28 mouse cellular contexts compared by ENCODE assay signal in the genomic region with DNA sequence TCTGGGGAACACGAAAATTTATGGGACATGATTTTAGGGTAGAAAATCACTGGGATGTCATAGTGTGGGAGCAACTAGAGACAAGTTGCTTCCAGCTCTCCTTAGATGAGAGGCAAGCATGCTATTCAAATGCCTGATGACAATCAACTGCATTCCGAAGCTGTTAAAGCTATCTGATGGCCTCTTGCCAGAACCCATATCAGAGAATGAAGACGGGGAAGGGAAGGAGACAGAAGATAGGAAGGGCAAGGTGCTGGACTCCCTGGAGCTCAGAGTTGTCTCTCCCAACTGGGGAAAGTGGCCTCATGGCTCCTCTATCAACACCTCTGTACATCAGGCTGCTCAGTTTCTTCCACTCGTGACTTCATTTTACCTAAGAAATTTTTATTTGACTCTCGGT.
"Had no signal": no experiment of that assay in that cellular context is flagged by ENCODE, and none has a peak within 500 bp of the region (broad histone marks: within the 10 kb centered on the region; RNA-seq: fewer than 3 reads in every experiment).

No protein-coding gene starts in this region.

- H3K4me3 ChIP-seq: limb, embryonic 10.5 days; limb, embryonic 12.5 days; limb, embryonic 13.5 days; limb, embryonic 15.5 days; liver, embryonic 12.5 days; liver, embryonic 13.5 days; liver, embryonic 15.5 days; lung, embryonic 15.5 days; megakaryocyte, embryonic 14.5 days; midbrain, embryonic 10.5 days; midbrain, embryonic 12.5 days; midbrain, embryonic 13.5 days; midbrain, embryonic 15.5 days; myocyte; neural tube, embryonic 12.5 days had no signal

- H3K4me1 ChIP-seq: limb, embryonic 12.5 days; limb, embryonic 15.5 days; midbrain, embryonic 10.5 days; midbrain, embryonic 12.5 days; midbrain, embryonic 13.5 days; midbrain, embryonic 15.5 days had no signal

- H3K9ac ChIP-seq: limb, embryonic 12.5 days; limb, embryonic 13.5 days; limb, embryonic 15.5 days; liver, embryonic 12.5 days; liver, embryonic 13.5 days; liver, embryonic 14.5 days; liver, embryonic 15.5 days; liver, postnatal 0 days; lung, embryonic 14.5 days; lung, embryonic 15.5 days; midbrain, embryonic 12.5 days; midbrain, embryonic 13.5 days; midbrain, embryonic 15.5 days; neural tube, embryonic 12.5 days had no signal

- H3K9me3 ChIP-seq: limb, embryonic 10.5 days; limb, embryonic 13.5 days; limb, embryonic 15.5 days; liver, embryonic 12.5 days; liver, embryonic 13.5 days; liver, embryonic 15.5 days; lung, embryonic 15.5 days; midbrain, embryonic 10.5 days; midbrain, embryonic 12.5 days; midbrain, embryonic 13.5 days; midbrain, embryonic 15.5 days; neural tube, embryonic 12.5 days had no signal

- H3K27me3 ChIP-seq: limb, embryonic 12.5 days; limb, embryonic 13.5 days; limb, embryonic 15.5 days; midbrain, embryonic 15.5 days; neural tube, embryonic 12.5 days had no signal

- DNase-seq: left cerebral cortex, postnatal 4 days; liver; liver, embryonic 13.5 days; liver, postnatal 0 days; lung, adult 18-20 months; lung, adult 2 months; lung, embryonic 14.5 days; lung, postnatal 10 days; lung, postnatal 14 days; lung, postnatal 36 days; lung, postnatal 4 days; midbrain, embryonic 14.5 days had no signal

- H3K27ac ChIP-seq: limb, embryonic 10.5 days; limb, embryonic 12.5 days; limb, embryonic 13.5 days; limb, embryonic 15.5 days; liver, embryonic 12.5 days; liver, embryonic 13.5 days; liver, embryonic 14.5 days; liver, embryonic 15.5 days; lung, embryonic 15.5 days; macrophage; midbrain, embryonic 10.5 days; midbrain, embryonic 12.5 days; midbrain, embryonic 13.5 days; midbrain, embryonic 15.5 days; neural tube, embryonic 12.5 days had no signal

- H3K36me3 ChIP-seq: limb, embryonic 10.5 days; limb, embryonic 12.5 days; limb, embryonic 13.5 days; limb, embryonic 15.5 days; liver, embryonic 12.5 days; liver, embryonic 13.5 days; liver, embryonic 15.5 days; lung, embryonic 15.5 days; midbrain, embryonic 10.5 days; midbrain, embryonic 12.5 days; midbrain, embryonic 13.5 days; midbrain, embryonic 15.5 days; neural tube, embryonic 12.5 days had no signal
